Mouse (Mus musculus) heart, embryonic 16.5 days (tissue): ENCODE results near the gene Acat2. TPM values are rescaled to one million over a fixed set of nuclear protein-coding genes. Genes with fewer than 3 reads are reported as not detected.
"Not testable (repeated sequence)": the region's sequence is repeated elsewhere in the genome, so short reads cannot be mapped to it uniquely, and the experiment has no call there.

Experiments
- ATAC-seq: fragments of 200-750 bp; cut with Nextera tagmentation; replicated peaks from 2 replicates; pipeline ENCODE4 v1.8.0; 2017; ENCODE audit warnings: moderate number of reproducible peaks; ENCODE audit not compliant: insufficient read depth, low FRiP score; ENCODE audit errors: extremely low read depth
- H3K27ac ChIP-seq: fragments of 300-500 bp; sonication (generic); 2 replicates; pipeline ENCODE4 v1.5.1; 2014; ENCODE audit warnings: mild to moderate bottlenecking, low read length, control low read depth, moderate library complexity
- H3K27me3 ChIP-seq: fragments of 300-500 bp; sonication (generic); 2 replicates; pipeline ENCODE4 v1.6.1; 2014; ENCODE audit warnings: low read length, mixed read lengths; ENCODE audit not compliant: control insufficient read depth, insufficient read depth
- H3K36me3 ChIP-seq: fragments of 300-500 bp; sonication (generic); 2 replicates; pipeline ENCODE4 v1.6.1; 2014; ENCODE audit not compliant: control insufficient read depth, insufficient read depth
- H3K4me1 ChIP-seq: fragments of 300-500 bp; sonication (generic); 2 replicates; pipeline ENCODE4 v1.6.1; 2014; ENCODE audit warnings: low read length, mixed read lengths; ENCODE audit not compliant: control insufficient read depth, insufficient read depth
- H3K4me2 ChIP-seq: fragments of 300-500 bp; sonication (generic); 2 replicates; pipeline ENCODE4 v1.6.1; 2014; ENCODE audit warnings: low read depth, mild to moderate bottlenecking, control low read depth, low read length
- H3K4me3 ChIP-seq: fragments of 300-500 bp; sonication (generic); 2 replicates; pipeline ENCODE4 v1.5.1; 2014; ENCODE audit warnings: mild to moderate bottlenecking, control low read depth, low read length
- H3K9ac ChIP-seq: fragments of 300-500 bp; sonication (generic); 2 replicates; pipeline ENCODE4 v1.6.1; 2014; ENCODE audit warnings: low read length, control low read depth
- H3K9me3 ChIP-seq: fragments of 300-500 bp; sonication (generic); replicated peaks from 2 replicates; pipeline ENCODE4 v1.6.1; 2016; ENCODE audit warnings: low read length; ENCODE audit not compliant: control insufficient read depth
- WGBS: fragments of 180-500 bp; shearing (Covaris S2); extraction: QIAGEN DNeasy Blood & Tissue Kit; methylation state at CpG from one replicate; pipeline ENCODE4 v1.1.7; 2014; 5-methylcytosine and 5-hydroxymethylcytosine counted together
- polyA plus RNA-seq: library from polyadenylated mRNA; unstranded; fragments of >200 nt; fragmentation: Nextera tagmentation; extraction: Ambion mirVana; gene quantifications from 2 replicates; pipeline ENCODE4 v1.2.1, GENCODE M21; 2015

The Acat2 gene
- polyA plus RNA-seq, 1 experiment from 2014 or later = 31.6 TPM

DNA sequence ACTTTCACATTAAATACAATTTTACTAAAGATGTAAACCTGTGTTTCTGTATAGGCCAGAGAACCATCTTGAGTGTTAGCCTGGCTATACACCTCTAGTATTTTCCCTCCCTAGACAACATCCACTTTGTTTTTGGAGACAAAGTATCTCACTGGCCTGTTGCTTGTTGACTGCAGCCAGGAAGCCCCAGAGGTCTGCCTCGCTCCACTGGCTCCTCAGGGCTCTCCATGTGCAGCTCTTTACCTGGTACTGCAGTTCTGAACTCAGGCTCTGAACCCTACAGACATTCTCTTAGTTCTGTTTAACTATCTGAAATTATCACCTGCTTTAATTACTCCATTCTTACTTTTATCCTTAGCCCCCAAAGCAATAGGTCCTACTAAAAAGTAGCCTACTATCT is 18.0 kb upstream of the Acat2 start:
- no peak for ATAC-seq
- H3K4me3 ChIP-seq = no peak overlapping the region
- H3K27me3 ChIP-seq = no peaks in the 10 kb centered on the region
- H3K36me3 ChIP-seq = peaks cover 54% of the 10 kb centered on the region
- no peak overlapping the region for H3K4me2 ChIP-seq
- H3K9ac ChIP-seq = no peak overlapping the region
- no peaks in the 10 kb centered on the region for H3K9me3 ChIP-seq
- no peaks in the 10 kb centered on the region for H3K4me1 ChIP-seq
- H3K27ac ChIP-seq = no peak overlapping the region
- 95% methylated on average over 1 of the region's 1 CpGs for WGBS

DNA sequence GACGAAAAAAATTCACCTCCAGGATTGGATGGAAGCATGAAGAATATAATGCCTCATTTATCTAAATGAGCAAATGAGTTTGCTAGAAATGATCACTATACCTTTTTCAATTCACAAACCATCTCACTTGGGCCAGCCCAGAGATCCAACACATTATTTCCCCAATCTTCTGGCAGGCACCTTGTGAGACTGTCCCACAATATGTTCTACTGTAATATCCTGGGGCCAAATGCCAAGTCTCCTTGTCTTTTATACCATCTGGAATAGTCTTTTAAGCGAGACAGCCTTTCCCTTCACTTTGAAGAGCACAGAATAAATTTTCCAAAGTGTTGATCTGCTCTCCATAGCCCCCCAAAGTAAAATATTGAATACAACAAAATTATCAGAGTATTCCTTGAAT is 13.3 kb upstream of the Acat2 start:
- Histone ChIP-seq H3K27ac (no peak overlapping the region), H3K27me3 (no peaks in the 10 kb centered on the region), H3K36me3 (peaks cover 30% of the 10 kb centered on the region), H3K9ac (no peak overlapping the region), H3K4me1 (no peaks in the 10 kb centered on the region), H3K4me2 (no peak overlapping the region), H3K9me3 (no peaks in the 10 kb centered on the region), H3K4me3 (no peak overlapping the region)
- 85% methylated on average over 2 of the region's 2 CpGs for WGBS
- no peak for ATAC-seq

DNA sequence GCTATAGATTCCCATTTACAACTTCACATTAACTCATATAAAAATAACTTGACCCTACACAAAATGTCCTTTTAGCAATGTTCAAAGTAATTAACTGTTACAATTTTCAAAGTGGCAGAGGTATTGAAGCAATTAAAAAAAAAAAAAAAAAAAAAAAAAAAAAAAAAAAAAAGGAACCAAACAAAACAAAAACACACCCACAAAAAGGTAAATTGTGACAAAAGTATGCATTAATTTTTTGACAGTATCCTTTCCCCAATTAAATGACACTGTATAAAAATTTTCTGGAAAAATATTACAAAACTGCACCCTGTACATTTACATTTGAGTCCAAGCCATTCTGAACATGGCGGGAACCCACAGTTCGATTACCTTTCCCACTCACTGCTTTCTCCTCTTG is 6.6 kb upstream of the Acat2 start:
- Histone ChIP-seq H3K27me3 (no peaks in the 10 kb centered on the region), H3K4me3 (no peak overlapping the region), H3K9ac (no peak overlapping the region), H3K4me1 (no peaks in the 10 kb centered on the region), H3K27ac (no peak overlapping the region), H3K4me2 (no peak overlapping the region), H3K9me3 (no peaks in the 10 kb centered on the region), H3K36me3 (peaks cover 19% of the 10 kb centered on the region)
- ATAC-seq = no peak
- WGBS = 91% methylated on average over 2 of the region's 2 CpGs

- WGBS = 70% methylated on average over 3 of the region's 3 CpGs
- Histone ChIP-seq H3K27me3 (no peaks in the 10 kb centered on the region), H3K4me3 (no peak overlapping the region), H3K27ac (no peak overlapping the region), H3K36me3 (peaks cover 9% of the 10 kb centered on the region; the same call in 1 of the 2 replicates), H3K9ac (no peak overlapping the region), H3K4me1 (peaks cover 6% of the 10 kb centered on the region), H3K9me3 (no peaks in the 10 kb centered on the region), H3K4me2 (no peak overlapping the region)
- no peak for ATAC-seq
Observed at GRCm38 (mm10) chr17:12963476-12963875, 2.9 kb upstream of the Acat2 start.

DNA sequence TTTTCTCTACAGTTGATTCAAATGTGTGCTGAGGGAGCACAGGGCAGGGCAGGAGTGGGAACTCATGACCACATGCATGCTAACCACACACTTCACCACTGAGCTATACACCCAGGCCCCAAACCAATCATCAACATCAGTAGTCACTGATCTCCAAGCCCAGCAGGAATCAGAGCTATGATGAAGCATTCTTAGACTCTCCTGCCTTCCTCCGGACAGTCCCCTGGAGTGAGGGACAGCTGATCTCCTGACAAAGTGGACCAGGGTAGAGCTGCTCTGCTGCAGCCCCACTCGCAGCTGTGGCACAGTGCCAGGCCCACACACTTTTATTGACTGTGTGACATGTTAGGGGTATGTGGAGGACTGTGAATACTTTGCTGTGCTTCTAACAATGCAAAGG is 1.2 kb downstream of the Acat2 start:
- H3K4me2 ChIP-seq, ATAC-seq: not testable (repeated sequence)
- 27% methylated on average over 1 of the region's 2 CpGs for WGBS

GRCm38 (mm10) chr17:12956664-12957063 is 3.9 kb downstream of the Acat2 start:
- 85% methylated on average over 8 of the region's 8 CpGs for WGBS
- Histone ChIP-seq H3K9me3 (no peaks in the 10 kb centered on the region), H3K36me3 (peaks cover 3% of the 10 kb centered on the region; the same call in 1 of the 2 replicates), H3K27me3 (no peaks in the 10 kb centered on the region), H3K27ac (no peak overlapping the region), H3K4me2 (no peak overlapping the region), H3K9ac (no peak overlapping the region), H3K4me3 (no peak overlapping the region), H3K4me1 (peaks cover 6% of the 10 kb centered on the region)
- ATAC-seq = no peak

More for the DNA sequence above, 1.2 kb downstream of the Acat2 start:
- H3K9ac ChIP-seq, H3K36me3 ChIP-seq, H3K4me1 ChIP-seq, H3K9me3 ChIP-seq, H3K27ac ChIP-seq, H3K27me3 ChIP-seq, H3K4me3 ChIP-seq: not testable (repeated sequence)

DNA sequence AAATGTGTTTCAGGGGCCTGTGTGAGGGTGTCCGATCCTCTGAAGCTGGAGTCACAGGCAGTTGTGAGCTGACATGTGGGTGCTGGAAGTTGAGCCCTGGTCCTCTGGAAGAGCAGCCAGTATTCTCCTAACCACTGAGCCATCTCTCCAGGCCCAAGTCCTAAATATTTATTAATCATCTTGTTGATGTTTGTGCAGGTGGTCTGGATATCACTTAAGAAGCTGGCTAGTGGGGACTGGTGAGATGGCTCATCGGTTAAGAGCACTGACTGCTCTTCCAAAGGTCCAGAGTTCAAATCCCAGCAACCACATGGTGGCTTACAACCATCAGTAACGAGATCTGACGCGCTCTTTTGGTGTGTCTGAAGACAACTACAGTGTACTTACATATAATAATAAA is 10.9 kb downstream of the Acat2 start:
- no peak for ATAC-seq

GRCm38 (mm10) chr17:12942459-12943162 is 17.9 kb downstream of the Acat2 start:
- Histone ChIP-seq H3K4me1 (no peaks in the 10 kb centered on the region), H3K4me3 (no peak overlapping the region), H3K4me2 (no peak overlapping the region), H3K27ac (no peak overlapping the region), H3K27me3 (no peaks in the 10 kb centered on the region), H3K36me3 (peaks cover 13% of the 10 kb centered on the region; the same call in 1 of the 2 replicates), H3K9ac (no peak overlapping the region), H3K9me3 (no peaks in the 10 kb centered on the region)
- 90% methylated on average over 6 of the region's 6 CpGs for WGBS
- ATAC-seq = no peak

More for the DNA sequence above, 10.9 kb downstream of the Acat2 start:
- no peak overlapping the region for H3K4me2 ChIP-seq
- H3K27me3 ChIP-seq = no peaks in the 10 kb centered on the region
- no peak overlapping the region for H3K27ac ChIP-seq
- H3K9me3 ChIP-seq = no peaks in the 10 kb centered on the region
- no peaks in the 10 kb centered on the region for H3K4me1 ChIP-seq
- no peak overlapping the region for H3K4me3 ChIP-seq
- 93% methylated on average over 5 of the region's 5 CpGs for WGBS
- peaks cover 15% of the 10 kb centered on the region for H3K36me3 ChIP-seq
- no peak overlapping the region for H3K9ac ChIP-seq

- no peak for ATAC-seq
- H3K27ac ChIP-seq = no peak overlapping the region
- H3K27me3 ChIP-seq = no peaks in the 10 kb centered on the region
- H3K4me2 ChIP-seq = no peak overlapping the region
- no peaks in the 10 kb centered on the region for H3K9me3 ChIP-seq
- H3K4me1 ChIP-seq = no peaks in the 10 kb centered on the region
- H3K4me3 ChIP-seq = no peak overlapping the region
- 72% methylated on average over 8 of the region's 8 CpGs for WGBS
- H3K36me3 ChIP-seq = peaks cover 12% of the 10 kb centered on the region; the same call in 1 of the 2 replicates
- H3K9ac ChIP-seq = no peak overlapping the region
Observed at GRCm38 (mm10) chr17:12941543-12942260, 18.8 kb downstream of the Acat2 start.
